Mouse (Mus musculus): ENCODE measurements at regions not wholly inside any gene's neighbourhood (a gene's known extent, or its start where the extent isn't known, plus 50 kb on each side); places are given as distances from the start of the nearest gene placed in this dataset.

DNA sequence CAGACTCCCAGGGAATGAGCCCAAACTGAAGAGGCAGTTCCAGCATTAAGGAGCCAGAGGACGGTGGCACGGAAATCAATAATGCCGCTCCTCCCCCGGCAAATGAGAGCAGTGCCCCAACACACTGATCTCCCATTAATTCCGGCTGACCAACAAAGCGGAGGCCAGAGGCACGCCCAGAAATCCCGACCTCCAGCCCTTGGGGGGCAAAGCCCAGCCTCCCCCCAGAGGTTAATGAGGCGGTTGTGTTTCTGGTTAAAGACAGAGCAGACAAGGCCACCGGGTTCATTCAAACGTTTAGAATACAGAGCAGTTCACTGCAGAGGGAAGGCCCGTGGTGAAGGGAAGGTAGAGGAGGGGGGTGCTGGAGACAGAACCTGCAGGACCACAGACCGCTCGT is 149.9 kb upstream of the Tshz3 start:
- no peak for DNase-seq (ENCODE audit: low spot score)

DNA sequence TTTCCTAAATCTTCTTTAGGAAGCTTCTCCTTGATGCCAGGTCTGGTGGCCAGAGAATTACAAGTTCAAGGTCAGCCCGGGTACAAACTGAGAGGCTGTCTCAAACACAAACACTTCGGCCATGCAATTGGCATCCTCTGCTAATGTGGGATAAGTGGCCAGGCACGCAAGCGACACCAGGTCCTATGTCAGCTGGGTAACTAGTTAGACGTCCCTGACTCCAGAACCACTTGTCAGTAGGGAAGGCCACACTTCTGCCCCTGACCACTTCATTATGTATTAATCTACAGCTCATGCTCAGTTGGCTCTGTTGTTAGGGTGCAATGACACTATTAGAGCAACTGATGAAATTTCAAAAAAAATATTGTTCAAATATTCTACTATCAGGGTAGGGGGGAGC is 149.5 kb upstream of the Tshz3 start:
- DNase-seq (ENCODE audit: low spot score), result no peak

DNA sequence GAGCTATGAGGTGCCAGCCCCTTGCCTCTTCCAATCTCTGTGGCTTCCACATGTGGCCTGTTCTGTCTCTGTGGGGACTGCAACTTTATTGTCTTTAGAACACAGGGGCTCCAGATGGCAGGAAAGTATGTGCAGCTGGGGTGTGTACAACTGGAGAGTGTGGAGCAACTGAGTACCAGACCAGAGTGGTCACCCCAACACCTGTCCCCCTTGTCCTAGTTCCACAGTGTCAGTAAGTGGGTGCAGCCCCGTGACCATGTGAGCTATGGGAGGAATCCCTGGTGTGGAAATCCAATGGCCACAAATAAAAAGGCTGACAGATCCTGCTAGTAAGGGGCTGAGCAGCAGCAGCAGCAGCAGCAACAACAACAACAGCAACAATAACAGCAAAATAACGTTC is 126.9 kb upstream of the Tshz3 start:
- no peak for DNase-seq (ENCODE audit: low spot score)

DNA sequence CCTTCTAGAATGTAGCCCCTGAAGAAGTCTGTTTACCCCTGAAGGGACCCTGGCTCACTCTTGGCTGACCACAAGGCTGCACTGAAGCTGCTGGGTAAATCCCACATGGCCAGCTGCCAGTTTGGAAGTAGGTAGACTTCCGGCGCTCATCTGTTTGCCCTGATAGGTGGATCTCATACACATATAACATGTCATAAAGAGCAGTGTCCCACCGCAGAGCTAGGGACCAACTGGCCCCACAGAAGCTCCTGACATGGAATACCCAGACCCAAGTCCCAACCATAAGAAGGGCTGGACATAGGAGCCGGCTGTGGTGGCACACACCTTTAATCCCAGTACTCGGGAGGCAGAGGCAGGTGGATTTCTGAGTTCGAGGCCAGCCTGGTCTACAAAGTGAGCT is 115.8 kb upstream of the Tshz3 start:
- no peak for DNase-seq (ENCODE audit: low spot score)

DNA sequence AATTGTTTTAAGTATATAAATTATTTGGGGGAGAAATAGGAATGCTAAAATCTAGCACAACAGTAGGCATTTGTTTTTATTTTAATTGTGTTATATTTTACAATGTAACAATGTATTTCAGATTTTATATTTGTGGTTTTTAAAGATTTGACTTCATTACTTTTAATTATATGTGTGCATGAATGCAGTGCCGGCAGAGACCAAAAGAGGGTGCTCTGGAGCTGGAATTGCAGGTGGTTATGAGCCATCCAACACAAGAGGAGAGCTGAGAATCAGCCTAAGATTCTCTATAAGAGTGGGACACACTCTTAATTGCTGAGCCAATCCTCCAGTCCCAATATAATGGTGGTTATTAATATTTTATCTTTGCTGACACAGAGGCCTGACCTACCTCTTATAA is 112.9 kb upstream of the Tshz3 start:
- no peak for DNase-seq (ENCODE audit: low spot score)

DNA sequence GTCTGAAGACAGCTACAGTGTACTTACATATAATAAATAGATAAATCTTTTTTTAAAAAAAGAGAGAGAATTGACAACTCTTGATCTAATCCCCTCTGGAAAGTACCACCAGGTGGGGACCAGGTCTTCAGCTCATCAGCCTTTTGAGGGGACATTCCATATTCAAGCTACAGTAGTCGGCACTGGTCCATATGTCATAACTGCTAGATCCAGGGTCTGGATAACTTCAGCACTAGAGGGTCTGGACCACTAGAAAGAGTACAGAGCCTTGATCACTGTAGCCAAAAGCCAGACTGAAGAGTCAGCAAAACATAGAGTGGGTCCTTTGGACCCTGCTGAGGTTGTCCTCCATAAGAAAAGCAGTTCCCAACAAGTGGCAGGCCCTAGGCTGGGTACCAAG is 106.4 kb upstream of the Tshz3 start:
- DNase-seq (ENCODE audit: low spot score), result no peak

DNA sequence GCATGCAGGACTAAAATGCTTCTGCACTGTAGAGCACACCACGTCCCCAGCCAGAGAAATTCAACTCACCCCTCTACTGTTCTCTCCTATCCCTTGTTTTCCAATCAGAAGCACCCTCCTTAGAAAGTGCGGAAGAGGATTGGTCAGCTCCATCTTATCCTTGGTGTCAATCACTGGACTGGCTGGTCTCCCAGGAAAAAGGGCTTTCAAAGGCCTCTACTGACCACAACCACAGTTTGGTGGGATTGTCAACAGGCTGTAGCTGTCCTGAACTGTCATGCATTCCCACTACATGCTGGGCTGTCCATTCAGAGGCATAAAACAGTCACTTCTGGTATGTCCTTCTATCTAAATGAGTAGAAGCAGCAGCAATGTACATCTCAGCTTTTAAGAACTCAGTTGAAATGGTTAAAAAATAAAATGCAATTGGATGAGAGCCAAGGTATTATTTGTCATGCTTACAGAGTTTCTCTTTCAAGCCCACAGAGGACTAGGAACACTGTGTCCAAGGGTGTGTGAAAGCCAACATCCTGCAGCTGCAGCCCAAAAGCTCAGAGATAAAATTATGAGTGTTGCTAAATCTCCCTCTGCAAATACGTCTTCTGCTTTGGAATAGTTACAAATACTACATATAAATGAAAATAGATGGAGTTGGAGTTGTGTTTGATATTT is 101.2 kb upstream of the Tshz3 start:
- peak; percentile 16 for DNase-seq (ENCODE audit: low spot score)

DNA sequence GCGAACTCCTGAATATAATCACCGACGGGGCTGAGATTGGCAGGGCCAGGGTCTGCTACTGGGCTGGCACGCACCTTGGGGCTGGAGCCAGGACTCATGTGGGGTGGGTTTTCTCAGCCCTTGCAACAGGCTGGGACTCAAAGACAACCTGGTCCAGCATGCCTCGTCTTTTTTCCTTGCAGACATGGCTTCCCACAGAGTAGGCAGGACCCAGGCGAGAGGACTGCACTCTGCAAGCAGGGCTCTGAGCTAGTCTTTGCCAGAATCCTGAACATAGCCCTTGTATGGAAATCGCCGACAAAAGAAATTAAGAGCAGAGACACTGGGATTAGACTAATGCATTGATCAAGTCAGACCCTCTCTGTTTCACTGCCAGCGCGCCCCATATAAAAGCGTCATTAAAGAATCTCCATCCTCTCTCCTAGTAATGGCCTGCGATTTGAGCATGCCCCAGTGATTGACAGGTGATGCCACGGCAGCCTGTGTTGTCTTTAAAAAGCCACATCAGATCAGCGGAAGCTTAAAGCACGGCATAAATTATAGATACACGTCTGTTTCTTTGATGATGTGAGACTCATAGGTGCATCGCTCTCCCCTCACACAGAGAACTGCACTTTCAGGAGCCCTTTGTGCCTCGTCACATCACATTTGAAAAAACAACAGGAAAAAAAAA is 92.8 kb upstream of the Tshz3 start:
- DNase-seq (ENCODE audit: low spot score), result no peak

DNA sequence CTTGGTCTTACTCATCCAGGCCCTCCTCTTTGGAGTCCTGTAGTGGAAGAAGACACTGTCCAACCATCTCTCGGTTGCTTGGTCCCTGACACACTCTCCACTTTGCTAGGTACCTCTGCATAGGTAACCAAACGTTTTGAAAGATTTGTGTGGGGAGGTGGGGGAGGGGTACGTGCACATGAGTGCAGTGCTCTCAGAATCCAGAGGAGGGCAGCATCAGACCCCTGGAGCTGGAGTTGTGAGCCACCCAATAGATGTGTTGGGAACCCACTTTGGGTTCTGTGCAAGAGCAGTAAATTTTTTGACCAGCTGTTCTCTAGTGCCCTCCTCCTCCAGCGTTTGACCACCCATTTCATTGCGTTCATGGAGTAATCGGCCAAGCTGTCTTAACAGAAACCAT is 77.7 kb upstream of the Tshz3 start:
- DNase-seq (ENCODE audit: low spot score), result no peak

DNA sequence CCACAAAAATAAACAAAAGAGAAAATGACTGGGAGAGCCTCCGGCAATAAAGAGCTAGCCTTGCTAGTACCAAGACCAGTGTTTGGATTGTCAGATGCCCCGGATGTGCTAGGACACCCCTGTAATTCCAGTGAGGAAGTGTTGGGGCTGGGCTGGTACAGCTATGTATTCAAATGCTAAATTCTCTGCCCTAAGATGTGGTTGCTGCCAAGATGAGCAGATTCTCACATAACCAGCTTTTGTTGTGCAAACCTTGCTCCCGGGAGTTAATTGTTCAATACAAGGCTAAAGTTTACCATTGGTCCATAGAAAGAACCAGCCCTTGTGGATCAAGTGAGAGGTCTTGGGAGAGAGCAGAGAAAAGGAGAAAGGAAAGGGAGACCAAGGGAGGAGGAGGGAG is 53.7 kb upstream of the Tshz3 start:
- DNase-seq (ENCODE audit: low spot score), result no peak
